In the genomic region with DNA sequence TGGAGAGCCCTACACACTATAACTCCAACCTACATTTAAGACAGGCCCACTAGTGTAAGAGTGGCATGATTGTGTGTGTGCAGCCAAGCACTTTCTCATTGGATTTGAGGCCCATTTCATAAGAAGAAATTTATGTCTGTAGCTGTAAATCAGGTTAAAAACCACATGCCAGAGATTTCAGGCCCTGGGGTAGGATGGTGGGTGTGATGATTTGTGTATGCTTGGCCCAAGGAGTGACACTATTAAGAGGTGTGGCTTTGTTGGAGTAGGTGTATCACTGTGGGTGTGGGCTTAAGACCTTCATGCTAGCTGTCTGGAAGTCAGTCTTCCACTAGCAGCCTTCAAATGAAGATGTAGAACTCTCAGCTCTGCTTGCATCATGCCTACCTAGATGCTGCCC, we compare ENCODE assay signal across 28 mouse cellular contexts.
"Had no signal": no experiment of that assay in that cellular context is flagged by ENCODE, and none has a peak within 500 bp of the region (broad histone marks: within the 10 kb centered on the region; RNA-seq: fewer than 3 reads in every experiment).

No protein-coding gene starts in this region.

- H3K27me3 ChIP-seq: embryonic facial prominence, embryonic 12.5 days; embryonic facial prominence, embryonic 13.5 days; embryonic facial prominence, embryonic 15.5 days; forebrain, embryonic 12.5 days; forebrain, embryonic 13.5 days; forebrain, embryonic 15.5 days had no signal

- H3K9me3 ChIP-seq: embryonic facial prominence, embryonic 10.5 days; embryonic facial prominence, embryonic 12.5 days; embryonic facial prominence, embryonic 13.5 days; embryonic facial prominence, embryonic 15.5 days; forebrain, embryonic 10.5 days; forebrain, embryonic 12.5 days; forebrain, embryonic 13.5 days; forebrain, embryonic 15.5 days had no signal

- ATAC-seq: forebrain, embryonic 13.5 days; forebrain, embryonic 14.5 days; forebrain, embryonic 15.5 days; forebrain, embryonic 16.5 days; forebrain, postnatal 0 days had no signal

- H3K4me3 ChIP-seq: embryonic facial prominence, embryonic 10.5 days; embryonic facial prominence, embryonic 12.5 days; embryonic facial prominence, embryonic 13.5 days; embryonic facial prominence, embryonic 15.5 days; erythroblast, embryonic 14.5 days; forebrain, embryonic 10.5 days; forebrain, embryonic 12.5 days; forebrain, embryonic 13.5 days; forebrain, embryonic 15.5 days; gastrocnemius, adult 2 months had no signal

- H3K4me2 ChIP-seq: embryonic facial prominence, embryonic 12.5 days; embryonic facial prominence, embryonic 13.5 days; embryonic facial prominence, embryonic 15.5 days; forebrain, embryonic 12.5 days; forebrain, embryonic 13.5 days; forebrain, embryonic 15.5 days had no signal

- DNase-seq: cerebellum, adult 18-20 months; cerebellum, adult 2 months; cerebellum, adult 8-10 months; cerebellum, adult 9-10 months; cerebellum, adult 9-11 months; cerebellum, postnatal 10 days; cerebellum, postnatal 14 days; cerebellum, postnatal 25 days; cerebellum, postnatal 36 days; embryo, embryonic 11 days; forebrain, postnatal 0 days; gastrocnemius, adult 2 months; gastrocnemius, postnatal 10 days; gastrocnemius, postnatal 14 days; gastrocnemius, postnatal 25 days; gastrocnemius, postnatal 36 days; heart, adult 18-20 months had no signal

- H3K9ac ChIP-seq: embryonic facial prominence, embryonic 12.5 days; embryonic facial prominence, embryonic 13.5 days; embryonic facial prominence, embryonic 15.5 days; forebrain, embryonic 12.5 days; forebrain, embryonic 13.5 days; forebrain, embryonic 15.5 days; forebrain, postnatal 0 days had no signal

- H3K4me1 ChIP-seq: embryonic facial prominence, embryonic 12.5 days; embryonic facial prominence, embryonic 15.5 days; forebrain, embryonic 12.5 days; forebrain, embryonic 13.5 days; forebrain, embryonic 15.5 days had no signal

- H3K36me3 ChIP-seq: embryonic facial prominence, embryonic 10.5 days; embryonic facial prominence, embryonic 12.5 days; embryonic facial prominence, embryonic 13.5 days; embryonic facial prominence, embryonic 15.5 days; forebrain, embryonic 10.5 days; forebrain, embryonic 12.5 days; forebrain, embryonic 15.5 days had no signal

- H3K27ac ChIP-seq: embryonic facial prominence, embryonic 10.5 days; embryonic facial prominence, embryonic 12.5 days; embryonic facial prominence, embryonic 13.5 days; embryonic facial prominence, embryonic 15.5 days; forebrain, embryonic 10.5 days; forebrain, embryonic 12.5 days; forebrain, embryonic 13.5 days; forebrain, embryonic 15.5 days had no signal
